Mouse (Mus musculus): Measurements from ENCODE around the gene Man1a.

DNA sequence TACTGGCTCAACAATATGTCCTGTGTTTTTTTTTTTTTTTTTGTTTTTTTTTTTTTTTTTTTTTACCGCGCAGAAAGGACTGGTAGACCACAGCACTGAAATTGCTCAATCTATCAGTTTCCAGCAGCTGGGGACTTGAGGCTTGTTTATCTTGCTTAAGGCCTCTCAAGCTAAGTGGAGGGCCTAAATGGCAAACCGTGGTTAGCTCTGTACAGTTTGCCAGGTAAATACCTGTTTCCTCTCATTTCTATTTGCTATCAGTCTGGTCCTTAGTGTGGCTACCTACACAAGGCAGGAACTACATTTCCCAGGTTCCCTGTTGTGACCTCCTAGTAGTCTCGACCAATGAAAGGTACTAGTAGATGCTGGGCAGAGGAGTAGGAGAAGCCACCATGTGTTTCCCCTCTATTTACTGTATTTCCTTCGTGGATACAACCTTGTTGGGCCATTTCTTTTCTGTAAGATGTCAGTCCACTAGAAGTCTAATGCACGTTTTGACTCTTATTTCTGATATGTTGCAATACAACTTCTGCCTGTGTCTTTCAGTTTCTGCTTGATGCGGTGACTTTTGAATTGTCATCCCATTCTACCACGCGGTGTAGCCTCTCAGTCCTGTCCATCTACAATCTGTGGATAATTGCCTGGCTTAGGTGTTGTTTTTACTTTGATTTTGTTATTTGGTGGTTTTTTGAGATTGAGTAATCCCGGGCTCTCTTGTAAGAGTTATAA lies 187.9 kb downstream of the Man1a start:
- TF ChIP-seq CTCF (IDR thresholded peaks at IDR 0.05; ENCODE audit: insufficient read depth, low read length) (no peak), POLR2A (IDR thresholded peaks at IDR 0.05; ENCODE audit: borderline replicate concordance, extremely low read depth, low read depth, low read length) (no peak)

All from lung, adult 2 months (tissue).